Mouse (Mus musculus): ENCODE results near the gene Zfp831.

GRCm38 (mm10) chr2:174636750-174637149, 6.6 kb upstream of the Zfp831 start:
- TF ChIP-seq CTCF (IDR thresholded peaks at IDR 0.05; ENCODE audit: insufficient read depth, low read length) (no peak), POLR2A (IDR thresholded peaks at IDR 0.05; ENCODE audit: borderline replicate concordance, extremely low read depth, low read depth, low read length) (no peak)
